Mouse (Mus musculus) myocyte (in vitro differentiated cells): ENCODE measurements around the gene Wnt3. TPM values are rescaled to one million over a fixed set of nuclear protein-coding genes. Genes with fewer than 3 reads are reported as not detected.
A peak's percentile ranks its signal among the peaks of the same experiment; 100 is the strongest.

Experiments used
- H3K27me3 ChIP-seq: one replicate; pipeline ENCODE4 v1.6.1; 2011; ENCODE audit not compliant: control insufficient read depth, insufficient read depth, insufficient read length
- H3K36me3 ChIP-seq: one replicate; pipeline ENCODE4 v1.6.1; 2011; ENCODE audit not compliant: control insufficient read depth, insufficient read depth
- H3K4me2 ChIP-seq: one replicate; pipeline ENCODE4 v1.6.1; 2011; ENCODE audit warnings: low read depth, control low read depth
- H3K4me3 ChIP-seq: one replicate; pipeline ENCODE4 v1.5.1; 2011; ENCODE audit warnings: mild to moderate bottlenecking, control low read depth, moderate library complexity
- H3K79me2 ChIP-seq: one replicate; pipeline ENCODE4 v1.6.1; 2011; ENCODE audit not compliant: control insufficient read depth, insufficient read depth
- H3ac ChIP-seq: one replicate; pipeline ENCODE4 v1.6.1; 2011; ENCODE audit not compliant: control insufficient read depth, insufficient read length
- CEBPB ChIP-seq: IDR thresholded peaks from 2 replicates; pipeline ENCODE4 v1.6.1; 2011; ENCODE audit warnings: mild to moderate bottlenecking, moderate library complexity; ENCODE audit not compliant: poor library complexity, insufficient read depth, severe bottlenecking
- E2F4 ChIP-seq: IDR thresholded peaks from one replicate; pipeline ENCODE4 v1.6.1; 2011; ENCODE audit warnings: mild to moderate bottlenecking, control low read depth, moderate library complexity; ENCODE audit not compliant: insufficient read depth
- MAX ChIP-seq: IDR thresholded peaks from one replicate; pipeline ENCODE4 v1.6.1; 2011; ENCODE audit warnings: low read depth, mild to moderate bottlenecking, control low read depth
- MYOD1 ChIP-seq, 3 experiments: IDR thresholded peaks; one replicate each; pipeline ENCODE4 v1.6.1; 2011; ENCODE audit warnings: control low read depth in 2 of 3, low read depth in 2 of 3, mild to moderate bottlenecking in 2 of 3, moderate library complexity in 1 of 3; ENCODE audit not compliant: insufficient read length in 2 of 3, control insufficient read depth in 1 of 3
- MYOG ChIP-seq, 3 experiments: IDR thresholded peaks; one replicate each; pipeline ENCODE4 v1.6.1; 2011; ENCODE audit warnings: control low read depth in 2 of 3, low read depth in 2 of 3, mild to moderate bottlenecking in 2 of 3; ENCODE audit not compliant: insufficient read length in 2 of 3, control insufficient read depth in 1 of 3, insufficient read depth in 1 of 3
- POLR2A ChIP-seq: IDR thresholded peaks from one replicate; pipeline ENCODE4 v1.6.1; 2011; ENCODE audit warnings: low read depth, mild to moderate bottlenecking, control low read depth, moderate library complexity; ENCODE audit not compliant: insufficient read length
- POLR2AphosphoS2 ChIP-seq: IDR thresholded peaks from one replicate; pipeline ENCODE4 v1.6.1; 2011; ENCODE audit warnings: low read depth, control low read depth; ENCODE audit not compliant: insufficient read length
- REST ChIP-seq: IDR thresholded peaks from one replicate; pipeline ENCODE4 v1.6.1; 2011; ENCODE audit warnings: mild to moderate bottlenecking, control low read depth, moderate library complexity; ENCODE audit not compliant: insufficient read depth, insufficient read length
- SRF ChIP-seq: IDR thresholded peaks from one replicate; pipeline ENCODE4 v1.6.1; 2011; ENCODE audit warnings: low read depth; ENCODE audit not compliant: control insufficient read depth, insufficient read length
- TCF12 ChIP-seq: IDR thresholded peaks from one replicate; pipeline ENCODE4 v1.6.1; 2011; ENCODE audit warnings: mild to moderate bottlenecking, control low read depth; ENCODE audit not compliant: poor library complexity, insufficient read depth, severe bottlenecking
- TCF3 ChIP-seq: IDR thresholded peaks from one replicate; pipeline ENCODE4 v1.6.1; 2011; ENCODE audit warnings: low read depth, control low read depth; ENCODE audit not compliant: insufficient read length
- USF1 ChIP-seq: IDR thresholded peaks from one replicate; pipeline ENCODE4 v1.6.1; 2011; ENCODE audit warnings: low read depth, mild to moderate bottlenecking, control low read depth, moderate library complexity
- polyA plus RNA-seq: library from polyadenylated mRNA; unstranded; fragments of >200 nt; fragmentation: generic; extraction: Trizol; gene quantifications from one replicate; pipeline ENCODE4 v1.2.1, GENCODE M21; 2012; ENCODE audit warnings: missing spikeins

Wnt3 gene
- polyA plus RNA-seq, 1 experiment, result 0.04 TPM

DNA sequence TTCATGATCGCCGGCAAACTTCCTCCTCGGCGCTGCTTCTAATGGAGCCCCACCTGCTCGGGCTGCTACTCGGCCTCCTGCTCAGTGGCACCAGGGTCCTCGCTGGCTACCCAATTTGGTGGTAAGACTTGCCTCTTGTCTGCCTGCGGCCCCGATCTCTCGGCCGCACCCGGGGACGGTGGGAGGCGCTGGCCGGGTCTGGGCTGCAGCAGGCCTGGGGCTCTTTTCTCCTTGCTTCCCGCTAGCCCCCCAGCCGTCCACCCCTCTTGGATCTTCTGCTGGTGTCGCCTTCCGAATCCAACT is 229 bp downstream of the Wnt3 start:
- Histone ChIP-seq H3K4me2 (no peak overlapping the region), H3K4me3 (no peak overlapping the region), H3K79me2 (no peaks in the 10 kb centered on the region), H3ac (no peak overlapping the region), H3K27me3 (peaks cover 76% of the 10 kb centered on the region), H3K36me3 (no peaks in the 10 kb centered on the region)
- no peak for TF ChIP-seq E2F4
- no peak for TF ChIP-seq TCF3
- TF ChIP-seq MYOG (IDR thresholded peaks at IDR 0.05; ENCODE audit: control insufficient read depth in 1 of 3, insufficient read depth in 1 of 3, insufficient read length in 2 of 3, low read depth in 2 of 3), result no peak
- no peak for TF ChIP-seq MYOD1 (IDR thresholded peaks at IDR 0.05; ENCODE audit: control insufficient read depth in 1 of 3, insufficient read length in 2 of 3, low read depth in 2 of 3)
- TF ChIP-seq USF1, result no peak

DNA sequence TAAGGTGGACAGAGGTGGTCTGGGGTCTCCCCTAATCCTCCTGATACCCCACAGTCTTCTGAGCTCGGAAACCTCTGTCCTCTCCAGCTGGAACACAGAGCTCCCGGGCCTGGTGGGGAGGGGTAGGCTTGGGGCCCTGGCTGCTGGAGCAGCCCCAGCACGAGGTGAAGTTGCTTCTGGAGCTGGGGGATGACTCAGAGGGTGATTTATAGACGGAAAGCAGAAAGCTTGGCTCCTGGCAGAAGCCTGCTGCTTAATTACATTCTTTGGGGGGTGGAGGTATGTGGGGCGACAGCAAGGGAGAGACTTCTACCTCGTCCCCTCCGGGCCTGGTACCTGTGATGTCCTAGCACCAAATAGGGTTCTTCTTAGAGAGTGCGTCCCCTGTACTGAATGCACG is 6.2 kb downstream of the Wnt3 start:
- no peaks in the 10 kb centered on the region for H3K36me3 ChIP-seq
- no peaks in the 10 kb centered on the region for H3K79me2 ChIP-seq
- H3K27me3 ChIP-seq, result peaks cover 46% of the 10 kb centered on the region
- no peak for TF ChIP-seq REST
- TF ChIP-seq POLR2A, result no peak
- TF ChIP-seq MYOD1 (IDR thresholded peaks at IDR 0.05; ENCODE audit: control insufficient read depth in 1 of 3, insufficient read length in 2 of 3, low read depth in 2 of 3), result no peak
- TF ChIP-seq E2F4, result no peak
- TF ChIP-seq USF1, result no peak
- TF ChIP-seq SRF, result no peak
- no peak for TF ChIP-seq CEBPB
- no peak for TF ChIP-seq TCF12
- TF ChIP-seq POLR2AphosphoS2, result no peak
- TF ChIP-seq MYOG (IDR thresholded peaks at IDR 0.05; ENCODE audit: control insufficient read depth in 1 of 3, insufficient read depth in 1 of 3, insufficient read length in 2 of 3, low read depth in 2 of 3), result no peak
- no peak for TF ChIP-seq TCF3
- no peak for TF ChIP-seq MAX
- no peak overlapping the region for H3K4me2 ChIP-seq
- no peak overlapping the region for H3K4me3 ChIP-seq
- H3ac ChIP-seq, result no peak overlapping the region

DNA sequence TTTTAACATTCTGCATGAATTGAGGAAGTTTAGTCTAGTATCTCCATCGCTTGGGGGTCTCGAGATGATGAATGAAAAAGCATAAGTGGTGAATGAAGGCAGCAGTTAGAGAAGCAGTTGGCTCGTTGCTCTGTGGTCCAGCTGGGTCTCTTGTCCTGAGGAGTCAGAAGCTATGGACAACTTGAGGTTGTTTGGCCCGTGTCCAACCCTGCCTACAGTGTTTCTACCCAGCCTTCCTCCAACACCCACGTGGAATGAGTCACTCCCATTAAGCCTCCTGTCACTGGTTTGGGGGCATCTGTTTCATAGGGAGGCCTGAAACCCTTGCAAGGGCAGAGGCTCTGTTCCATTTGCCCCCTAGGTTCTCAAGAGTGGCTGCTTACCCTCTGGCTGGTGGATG is 16.0 kb downstream of the Wnt3 start:
- no peak for TF ChIP-seq USF1
- no peak for TF ChIP-seq POLR2A
- no peak for TF ChIP-seq POLR2AphosphoS2
- no peak for TF ChIP-seq MYOG (IDR thresholded peaks at IDR 0.05; ENCODE audit: control insufficient read depth in 1 of 3, insufficient read depth in 1 of 3, insufficient read length in 2 of 3, low read depth in 2 of 3)
- TF ChIP-seq MAX, result no peak
- no peak for TF ChIP-seq TCF3
- TF ChIP-seq TCF12, result no peak
- TF ChIP-seq E2F4, result no peak
- TF ChIP-seq CEBPB, result no peak
- TF ChIP-seq MYOD1 (IDR thresholded peaks at IDR 0.05; ENCODE audit: control insufficient read depth in 1 of 3, insufficient read length in 2 of 3, low read depth in 2 of 3), result no peak
- no peak for TF ChIP-seq SRF
- TF ChIP-seq REST, result no peak
- H3K79me2 ChIP-seq, result no peaks in the 10 kb centered on the region
- H3K4me3 ChIP-seq, result no peak overlapping the region

DNA sequence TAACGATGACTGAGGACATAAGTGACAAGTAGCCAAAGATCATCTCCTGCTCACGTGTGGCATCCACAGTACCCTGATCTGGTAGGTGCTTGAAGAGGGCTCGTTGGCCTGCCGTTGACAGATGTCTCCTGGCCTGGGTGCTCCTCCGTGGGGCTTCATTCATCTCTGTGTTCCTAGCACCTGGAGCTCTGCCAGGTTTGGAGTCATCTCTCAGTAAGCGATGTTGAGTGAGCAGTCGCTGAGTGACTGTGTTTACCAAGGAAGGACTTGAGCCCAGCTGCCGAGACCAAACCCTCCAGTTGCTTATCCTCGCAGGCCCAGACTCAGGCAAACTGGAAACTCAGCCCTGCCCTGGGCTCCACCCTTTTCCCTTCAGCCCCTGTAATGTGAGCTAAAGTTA is 27.2 kb downstream of the Wnt3 start:
- H3ac ChIP-seq, result no peak overlapping the region
- H3K4me2 ChIP-seq, result no peak overlapping the region
- no peaks in the 10 kb centered on the region for H3K36me3 ChIP-seq
- peaks cover 14% of the 10 kb centered on the region for H3K27me3 ChIP-seq
- no peaks in the 10 kb centered on the region for H3K79me2 ChIP-seq
- TF ChIP-seq REST (no peak), MYOG (IDR thresholded peaks at IDR 0.05; ENCODE audit: control insufficient read depth in 1 of 3, insufficient read depth in 1 of 3, insufficient read length in 2 of 3, low read depth in 2 of 3) (no peak), SRF (no peak), POLR2AphosphoS2 (no peak), POLR2A (no peak), CEBPB (no peak), TCF12 (no peak), E2F4 (no peak), USF1 (no peak), MYOD1 (IDR thresholded peaks at IDR 0.05; ENCODE audit: control insufficient read depth in 1 of 3, insufficient read length in 2 of 3, low read depth in 2 of 3) (no peak), TCF3 (no peak), MAX (no peak)
- H3K4me3 ChIP-seq, result no peak overlapping the region

More for the DNA sequence above, 16.0 kb downstream of the Wnt3 start:
- Histone ChIP-seq H3K36me3 (no peaks in the 10 kb centered on the region), H3ac (no peak overlapping the region), H3K4me2 (no peak overlapping the region), H3K27me3 (peaks cover 31% of the 10 kb centered on the region)

GRCm38 (mm10) chr11:103804126-103804525 is 30.2 kb downstream of the Wnt3 start:
- Histone ChIP-seq H3K27me3 (peaks cover 23% of the 10 kb centered on the region), H3K79me2 (no peaks in the 10 kb centered on the region), H3K4me3 (no peak overlapping the region), H3K36me3 (no peaks in the 10 kb centered on the region), H3K4me2 (peak overlapping the region; percentile 58), H3ac (no peak overlapping the region)
- no peak for TF ChIP-seq SRF
- TF ChIP-seq E2F4, result no peak
- TF ChIP-seq MYOG (IDR thresholded peaks at IDR 0.05; ENCODE audit: control insufficient read depth in 1 of 3, insufficient read depth in 1 of 3, insufficient read length in 2 of 3, low read depth in 2 of 3), result peak; percentile 48 to 92 (median 82)
- TF ChIP-seq TCF12, result peak; percentile 39
- no peak for TF ChIP-seq POLR2AphosphoS2
- TF ChIP-seq CEBPB, result no peak
- peak in 2 of 3 experiments; percentile 86 to 97 for TF ChIP-seq MYOD1 (IDR thresholded peaks at IDR 0.05; ENCODE audit: control insufficient read depth in 1 of 3, insufficient read length in 2 of 3, low read depth in 2 of 3)
- TF ChIP-seq REST, result no peak
- peak; percentile 21 for TF ChIP-seq TCF3
- peak; percentile 38 for TF ChIP-seq POLR2A
- no peak for TF ChIP-seq MAX
- TF ChIP-seq USF1, result no peak
